Mouse (Mus musculus) forebrain, embryonic 10.5 days (tissue): ENCODE results near the gene Dock9. TPM values are rescaled to one million over a fixed set of nuclear protein-coding genes. Genes with fewer than 3 reads are reported as not detected.

Experiments
- DNase-seq: peaks from one replicate; pipeline ENCODE4 v3.0.0-alpha.2; 2017; ENCODE audit warnings: low spot score; ENCODE audit errors: extremely low spot score
- H3K27ac ChIP-seq: fragments of 300-500 bp; sonication (generic); 2 replicates; pipeline ENCODE4 v1.5.1; 2016; ENCODE audit warnings: mild to moderate bottlenecking
- H3K27me3 ChIP-seq: fragments of 300-500 bp; sonication (generic); 2 replicates; pipeline ENCODE4 v1.6.1; 2016; ENCODE audit warnings: mild to moderate bottlenecking; ENCODE audit not compliant: poor library complexity, severe bottlenecking
- H3K36me3 ChIP-seq: fragments of 300-500 bp; sonication (generic); replicated peaks from 2 replicates; pipeline ENCODE4 v1.6.1; 2016; ENCODE audit warnings: mild to moderate bottlenecking, moderate library complexity
- H3K4me1 ChIP-seq: fragments of 300-500 bp; sonication (generic); 2 replicates; pipeline ENCODE4 v1.6.1; 2016
- H3K4me3 ChIP-seq: fragments of 300-500 bp; sonication (generic); 2 replicates; pipeline ENCODE4 v1.5.1; 2016; ENCODE audit warnings: mild to moderate bottlenecking, moderate library complexity
- H3K9me3 ChIP-seq: fragments of 300-500 bp; sonication (generic); 2 replicates; pipeline ENCODE4 v1.6.1; 2016; ENCODE audit warnings: mild to moderate bottlenecking, moderate library complexity
- WGBS: fragments of 180-500 bp; shearing (Covaris S2); methylation state at CpG from one replicate; pipeline ENCODE4 v1.1.7; 2016; 5-methylcytosine and 5-hydroxymethylcytosine counted together
- polyA plus RNA-seq: library from polyadenylated mRNA; unstranded; fragments of >200 nt; fragmentation: Nextera tagmentation; extraction: Ambion mirVana; gene quantifications from 2 replicates; pipeline ENCODE4 v1.2.1, GENCODE M21; 2016

Dock9 gene
- polyA plus RNA-seq, 1 experiment from 2014 or later, result 3.7 TPM

DNA sequence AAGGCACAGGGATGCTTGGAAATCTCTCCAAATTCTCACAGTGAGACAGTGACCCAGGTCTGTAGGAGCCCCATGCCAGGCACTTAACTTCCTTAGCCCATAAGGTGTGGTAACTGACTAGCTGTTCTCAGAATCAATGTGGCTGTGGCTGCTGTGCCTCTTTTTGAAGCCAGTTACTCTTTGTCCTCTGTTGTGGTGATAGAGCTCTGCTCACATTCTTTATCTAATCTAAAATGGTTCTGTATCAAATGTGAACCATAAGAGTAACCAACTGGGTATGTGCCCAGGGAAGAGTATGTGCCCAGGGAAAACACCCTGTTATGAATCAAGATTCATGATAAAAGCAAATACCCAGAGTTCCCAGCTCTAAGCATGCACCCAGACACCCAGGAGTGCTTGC, 243.9 kb downstream of the Dock9 start:
- no peak for DNase-seq
- Histone ChIP-seq H3K4me3 (no peak overlapping the region), H3K27ac (no peak overlapping the region), H3K27me3 (no peaks in the 10 kb centered on the region), H3K36me3 (no peaks in the 10 kb centered on the region), H3K9me3 (no peaks in the 10 kb centered on the region), H3K4me1 (peaks cover 5% of the 10 kb centered on the region; the same call in 1 of the 2 replicates)

DNA sequence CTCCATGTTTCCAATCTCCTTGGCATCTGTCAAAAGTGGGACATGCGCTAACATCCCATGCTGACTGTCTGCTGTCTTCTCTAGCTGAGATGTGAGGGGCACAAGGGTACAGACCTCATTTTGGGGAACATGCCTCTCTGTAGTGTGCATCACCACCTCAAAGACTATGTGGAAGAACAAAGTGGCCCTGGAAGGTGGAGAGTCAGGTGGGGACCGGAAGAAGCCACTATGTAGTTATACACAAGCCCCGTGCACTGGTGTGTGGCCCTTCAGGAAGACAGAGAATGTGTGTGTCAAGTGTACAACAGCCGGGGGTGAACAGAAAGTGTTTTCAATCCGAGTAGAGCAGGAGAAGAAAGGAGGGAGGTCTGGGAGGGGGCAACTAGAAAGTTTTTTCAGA, 245.1 kb downstream of the Dock9 start:
- no peaks in the 10 kb centered on the region for H3K36me3 ChIP-seq
- no peaks in the 10 kb centered on the region for H3K9me3 ChIP-seq
- WGBS, result 81% methylated on average over 5 of the region's 5 CpGs
- H3K4me1 ChIP-seq, result peaks cover 11% of the 10 kb centered on the region
- H3K4me3 ChIP-seq, result no peak overlapping the region
- DNase-seq, result no peak
- no peaks in the 10 kb centered on the region for H3K27me3 ChIP-seq
- H3K27ac ChIP-seq, result no peak overlapping the region

DNA sequence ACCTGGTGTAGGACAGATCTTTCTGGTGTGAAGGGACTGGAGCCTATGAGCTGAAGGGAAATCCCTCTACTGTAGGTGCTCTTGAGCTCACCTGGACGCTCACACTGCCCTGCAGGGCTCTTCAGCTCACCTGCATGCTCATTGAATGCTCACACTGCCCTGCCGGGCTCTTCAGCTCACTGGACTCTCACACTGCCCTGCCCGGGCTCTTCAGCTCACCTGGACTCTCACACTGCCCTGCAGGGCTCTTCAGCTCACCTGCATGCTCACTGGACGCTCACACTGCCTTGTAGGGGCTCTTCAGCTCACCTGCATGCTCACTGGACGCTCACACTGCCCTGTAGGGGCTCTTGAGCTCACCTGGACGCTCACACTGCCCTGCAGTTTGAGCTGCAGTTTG, 247.8 kb downstream of the Dock9 start:
- Histone ChIP-seq H3K27me3 (no peaks in the 10 kb centered on the region), H3K4me3 (no peak overlapping the region), H3K36me3 (peaks cover 5% of the 10 kb centered on the region), H3K27ac (no peak overlapping the region), H3K9me3 (no peaks in the 10 kb centered on the region), H3K4me1 (peaks cover 12% of the 10 kb centered on the region)
- WGBS, result 76% methylated on average over 6 of the region's 6 CpGs
- DNase-seq, result no peak

DNA sequence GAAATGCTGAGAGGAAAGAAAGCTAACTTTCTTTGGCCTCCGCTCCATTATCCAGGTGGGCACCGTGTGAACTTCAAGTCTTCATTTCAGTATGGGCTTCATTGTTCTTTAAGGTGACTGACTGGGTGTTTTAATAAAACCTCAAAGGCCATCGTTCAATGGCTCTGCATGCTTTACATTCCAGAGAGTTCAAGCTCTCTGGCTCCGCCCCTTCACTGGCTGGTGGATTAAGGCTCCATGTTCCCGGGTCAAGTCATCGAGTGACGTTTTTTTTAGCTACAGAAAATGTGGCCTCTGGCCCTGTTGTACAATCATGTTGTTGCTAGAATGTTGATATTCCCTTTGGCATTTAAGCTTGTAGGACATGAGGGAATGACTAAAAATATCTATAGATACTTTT, 249.9 kb downstream of the Dock9 start:
- peak overlapping the region; percentile 79 for H3K27ac ChIP-seq
- H3K36me3 ChIP-seq, result peaks cover 5% of the 10 kb centered on the region
- 34% methylated on average over 7 of the region's 7 CpGs for WGBS
- peaks cover 12% of the 10 kb centered on the region for H3K4me1 ChIP-seq
- no peak for DNase-seq
- no peaks in the 10 kb centered on the region for H3K27me3 ChIP-seq
- H3K9me3 ChIP-seq, result no peaks in the 10 kb centered on the region
- H3K4me3 ChIP-seq, result no peak overlapping the region

DNA sequence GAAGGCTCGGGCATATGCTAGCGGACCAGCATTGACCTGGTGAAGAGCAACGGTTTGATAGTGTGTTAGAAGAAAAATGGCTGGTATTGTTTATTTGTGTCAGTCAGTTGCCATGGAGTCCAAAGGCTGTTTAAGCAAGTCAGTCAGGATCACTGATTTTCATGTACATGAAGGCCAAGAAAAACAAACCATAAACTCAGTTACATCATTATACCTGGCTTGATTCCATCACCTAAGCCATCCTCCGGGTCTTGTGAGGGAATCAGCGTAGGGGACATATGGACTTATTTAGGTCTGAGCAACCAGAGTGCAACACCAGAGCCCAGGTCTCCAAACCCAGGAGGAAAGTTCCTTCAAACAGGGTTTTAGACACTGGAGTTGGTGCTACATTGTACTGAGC, 251.0 kb downstream of the Dock9 start:
- H3K27ac ChIP-seq, result peak overlapping the region; percentile 79
- H3K4me1 ChIP-seq, result peaks cover 12% of the 10 kb centered on the region
- no peak overlapping the region for H3K4me3 ChIP-seq
- no peak for DNase-seq
- H3K9me3 ChIP-seq, result no peaks in the 10 kb centered on the region
- H3K27me3 ChIP-seq, result no peaks in the 10 kb centered on the region
- peaks cover 5% of the 10 kb centered on the region for H3K36me3 ChIP-seq
- WGBS, result 97% methylated on average over 5 of the region's 5 CpGs

GRCm38 (mm10) chr14:121545551-121546331, 251.9 kb downstream of the Dock9 start:
- H3K36me3 ChIP-seq, result peaks cover 5% of the 10 kb centered on the region
- no peaks in the 10 kb centered on the region for H3K9me3 ChIP-seq
- DNase-seq, result no peak
- H3K27ac ChIP-seq, result 0 out of 2 replicates have a peak overlapping the region, but pooled peaks have one; percentile 20
- WGBS, result 89% methylated on average over 14 of the region's 14 CpGs
- peaks cover 12% of the 10 kb centered on the region for H3K4me1 ChIP-seq
- H3K4me3 ChIP-seq, result no peak overlapping the region
- no peaks in the 10 kb centered on the region for H3K27me3 ChIP-seq

DNA sequence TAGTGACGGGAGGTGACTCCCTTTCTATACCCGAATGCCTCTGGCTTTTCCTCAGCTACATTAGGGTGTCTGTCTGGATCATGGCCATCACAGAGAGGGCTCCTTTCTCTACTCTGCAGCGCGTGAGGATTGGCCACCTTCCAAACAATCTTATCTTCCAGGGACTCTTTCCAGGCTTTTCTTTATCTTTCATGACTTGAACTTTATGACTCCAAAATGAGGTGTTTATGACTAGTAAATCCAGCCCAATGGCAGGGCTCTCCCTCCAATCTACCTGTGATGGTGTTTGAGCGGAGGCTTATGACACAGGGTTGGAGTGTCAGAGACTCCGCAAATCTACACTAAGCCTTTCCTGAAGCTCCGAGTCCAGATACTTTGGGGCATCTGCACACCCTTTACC, 256.4 kb downstream of the Dock9 start:
- H3K27me3 ChIP-seq, result no peaks in the 10 kb centered on the region
- no peak overlapping the region for H3K27ac ChIP-seq
- no peak for DNase-seq
- peaks cover 4% of the 10 kb centered on the region for H3K36me3 ChIP-seq
- no peaks in the 10 kb centered on the region for H3K4me1 ChIP-seq
- WGBS, result 93% methylated on average over 7 of the region's 7 CpGs
- H3K9me3 ChIP-seq, result no peaks in the 10 kb centered on the region
- no peak overlapping the region for H3K4me3 ChIP-seq

- no peaks in the 10 kb centered on the region for H3K36me3 ChIP-seq
- H3K27ac ChIP-seq, result no peak overlapping the region
- no peaks in the 10 kb centered on the region for H3K27me3 ChIP-seq
- WGBS, result 85% methylated on average over 3 of the region's 3 CpGs
- DNase-seq, result no peak
- no peaks in the 10 kb centered on the region for H3K4me1 ChIP-seq
- no peak overlapping the region for H3K4me3 ChIP-seq
- no peaks in the 10 kb centered on the region for H3K9me3 ChIP-seq
Observed at GRCm38 (mm10) chr14:121534501-121534900, 263.1 kb downstream of the Dock9 start.

- Histone ChIP-seq H3K4me3 (no peak overlapping the region), H3K27ac (no peak overlapping the region), H3K36me3 (no peaks in the 10 kb centered on the region), H3K4me1 (no peaks in the 10 kb centered on the region), H3K27me3 (no peaks in the 10 kb centered on the region), H3K9me3 (no peaks in the 10 kb centered on the region)
- 85% methylated on average over 9 of the region's 9 CpGs for WGBS
- DNase-seq, result no peak
Observed at GRCm38 (mm10) chr14:121530853-121531252, 266.8 kb downstream of the Dock9 start.

DNA sequence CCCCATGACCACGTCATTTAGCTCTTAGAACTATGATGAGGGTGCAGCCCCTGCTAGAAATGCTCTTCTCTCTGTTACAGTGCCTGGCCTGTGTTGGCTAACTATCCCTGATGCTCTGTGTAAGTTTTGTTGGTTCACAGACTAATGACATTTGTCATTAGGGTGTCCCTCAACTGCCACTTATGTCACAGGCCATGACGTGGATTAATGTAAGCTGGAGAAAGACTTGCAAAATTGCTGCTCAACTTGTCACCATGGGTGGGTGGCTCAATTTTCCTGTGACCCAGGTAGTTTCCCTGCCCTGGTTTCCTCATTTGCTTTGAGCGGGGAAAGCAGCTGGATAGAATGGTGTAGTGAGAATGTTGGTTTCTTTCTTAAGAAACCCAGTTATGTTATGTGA, 269.8 kb downstream of the Dock9 start:
- H3K9me3 ChIP-seq, result no peaks in the 10 kb centered on the region
- no peaks in the 10 kb centered on the region for H3K27me3 ChIP-seq
- H3K36me3 ChIP-seq, result no peaks in the 10 kb centered on the region
- no peak for DNase-seq
- no peaks in the 10 kb centered on the region for H3K4me1 ChIP-seq
- no peak overlapping the region for H3K4me3 ChIP-seq
- no peak overlapping the region for H3K27ac ChIP-seq
- WGBS, result 90% methylated on average over 3 of the region's 3 CpGs

DNA sequence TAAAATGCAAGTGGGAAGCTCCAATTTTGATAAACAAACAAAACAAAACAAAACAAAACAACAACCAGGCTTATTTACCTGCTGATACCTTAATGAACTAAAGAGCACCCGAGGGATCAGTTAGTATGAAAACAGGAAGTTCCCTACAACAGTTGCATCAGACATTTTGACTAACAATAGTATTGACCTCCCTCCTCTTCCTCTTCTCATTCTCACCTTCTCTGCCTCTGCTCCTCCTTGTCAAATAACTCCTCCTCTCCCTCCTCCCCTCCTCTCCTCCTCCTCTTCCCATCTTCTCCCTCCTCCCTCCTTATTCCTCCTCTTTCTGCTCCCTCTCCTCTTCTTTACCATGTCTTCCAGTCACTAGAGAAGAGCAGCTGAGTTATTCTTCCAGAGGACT, 270.4 kb downstream of the Dock9 start:
- Histone ChIP-seq H3K4me1 (no peaks in the 10 kb centered on the region), H3K27ac (no peak overlapping the region), H3K36me3 (no peaks in the 10 kb centered on the region), H3K9me3 (no peaks in the 10 kb centered on the region), H3K4me3 (no peak overlapping the region), H3K27me3 (no peaks in the 10 kb centered on the region)
- DNase-seq, result no peak
- WGBS, result 89% methylated on average over 1 of the region's 1 CpGs

GRCm38 (mm10) chr14:121521709-121522108, 275.9 kb downstream of the Dock9 start:
- Histone ChIP-seq H3K27ac (no peak overlapping the region), H3K4me3 (no peak overlapping the region), H3K4me1 (no peaks in the 10 kb centered on the region), H3K9me3 (no peaks in the 10 kb centered on the region), H3K27me3 (no peaks in the 10 kb centered on the region), H3K36me3 (no peaks in the 10 kb centered on the region)
- WGBS, result 87% methylated on average over 4 of the region's 4 CpGs
- DNase-seq, result no peak

DNA sequence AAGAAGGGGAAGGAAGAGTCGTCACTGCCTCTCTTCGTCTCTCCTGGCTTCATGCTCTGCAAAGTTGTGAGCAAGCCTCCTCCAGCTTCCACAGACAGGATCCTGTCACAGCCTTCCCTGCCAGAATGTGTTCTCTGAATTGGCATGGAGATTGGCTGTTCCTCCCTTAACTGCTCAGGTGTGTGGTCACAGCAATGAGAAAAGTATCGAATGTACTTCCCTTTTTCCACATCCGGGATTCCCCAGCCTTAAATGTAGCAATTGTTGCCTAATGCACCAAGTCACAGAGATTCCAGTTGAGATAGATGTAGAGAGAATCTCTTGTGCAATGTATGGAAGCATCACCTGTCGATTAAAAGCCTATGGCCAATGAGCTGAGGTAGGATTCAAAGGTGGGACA, 280.8 kb downstream of the Dock9 start:
- Histone ChIP-seq H3K27ac (no peak overlapping the region), H3K4me3 (no peak overlapping the region), H3K9me3 (no peaks in the 10 kb centered on the region), H3K36me3 (no peaks in the 10 kb centered on the region), H3K27me3 (no peaks in the 10 kb centered on the region), H3K4me1 (no peaks in the 10 kb centered on the region)
- DNase-seq, result no peak
- WGBS, result 87% methylated on average over 5 of the region's 5 CpGs

DNA sequence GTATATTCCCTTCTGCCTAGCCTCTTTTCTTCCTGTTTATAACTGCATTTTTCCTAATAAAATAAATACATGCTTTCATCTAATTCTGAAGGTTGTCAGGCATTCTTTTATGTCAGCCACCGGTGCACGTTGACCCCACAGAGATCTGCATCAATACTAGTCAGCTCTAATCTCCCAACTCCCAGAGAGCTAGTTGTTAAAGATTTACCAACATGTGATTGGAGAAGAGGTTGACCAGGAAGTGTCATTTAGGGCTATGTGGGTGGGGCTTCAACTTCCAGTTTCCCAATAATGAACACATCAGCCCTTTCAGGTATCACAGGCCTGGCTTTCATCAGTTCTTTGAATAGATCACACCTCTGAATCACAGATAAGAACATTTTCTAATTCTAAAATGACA, 288.7 kb downstream of the Dock9 start:
- H3K27ac ChIP-seq, result no peak overlapping the region
- peaks cover 20% of the 10 kb centered on the region for H3K4me1 ChIP-seq
- H3K9me3 ChIP-seq, result no peaks in the 10 kb centered on the region; the same call in 1 of the 2 replicates
- 83% methylated on average over 2 of the region's 2 CpGs for WGBS
- no peaks in the 10 kb centered on the region for H3K36me3 ChIP-seq
- DNase-seq, result no peak
- peaks cover 37% of the 10 kb centered on the region for H3K27me3 ChIP-seq
- H3K4me3 ChIP-seq, result no peak overlapping the region
